Mouse (Mus musculus) embryonic facial prominence, embryonic 11.5 days (tissue): ENCODE measurements at regions not wholly inside any gene's neighbourhood (a gene's known extent, or its start where the extent isn't known, plus 50 kb on each side); places are given as distances from the start of the nearest gene placed in this dataset.

Experiments used
- ATAC-seq: fragments of 200-750 bp; cut with Nextera tagmentation; replicated peaks from 2 replicates; pipeline ENCODE4 v1.8.0; 2017; ENCODE audit warnings: low read depth; ENCODE audit not compliant: insufficient number of reproducible peaks, low FRiP score, low TSS enrichment
- DNase-seq: peaks from one replicate; pipeline ENCODE4 v3.0.0-alpha.2; 2015; ENCODE audit warnings: low spot score
- H3K27ac ChIP-seq: fragments of 300-500 bp; sonication (generic); replicated peaks from 2 replicates; pipeline ENCODE4 v1.5.1; 2014; ENCODE audit warnings: mild to moderate bottlenecking, low read depth, low read length, control low read depth
- H3K27me3 ChIP-seq: fragments of 300-500 bp; sonication (generic); 2 replicates; pipeline ENCODE4 v1.6.1; 2014; ENCODE audit warnings: mild to moderate bottlenecking, low read length, moderate library complexity, mixed read lengths; ENCODE audit not compliant: control insufficient read depth, insufficient read depth
- H3K36me3 ChIP-seq: fragments of 300-500 bp; sonication (generic); replicated peaks from 2 replicates; pipeline ENCODE4 v1.6.1; 2014; ENCODE audit warnings: low read depth, mild to moderate bottlenecking, low read length, moderate library complexity, mixed read lengths; ENCODE audit not compliant: control insufficient read depth, insufficient read depth
- H3K4me1 ChIP-seq: fragments of 300-500 bp; sonication (generic); 2 replicates; pipeline ENCODE4 v1.6.1; 2014; ENCODE audit warnings: low read length, mixed read lengths; ENCODE audit not compliant: control insufficient read depth, insufficient read depth
- H3K4me2 ChIP-seq: fragments of 300-500 bp; sonication (generic); 2 replicates; pipeline ENCODE4 v1.6.1; 2014; ENCODE audit warnings: low read depth, mild to moderate bottlenecking, control low read depth, low read length, moderate library complexity
- H3K4me3 ChIP-seq: fragments of 300-500 bp; sonication (generic); 2 replicates; pipeline ENCODE4 v1.5.1; 2014; ENCODE audit warnings: low read depth, low read length, control low read depth
- H3K9ac ChIP-seq: fragments of 300-500 bp; sonication (generic); replicated peaks from 2 replicates; pipeline ENCODE4 v1.6.1; 2014; ENCODE audit warnings: mild to moderate bottlenecking, control low read depth, low read length
- H3K9me3 ChIP-seq: fragments of 300-500 bp; sonication (generic); replicated peaks from 2 replicates; pipeline ENCODE4 v1.6.1; 2016; ENCODE audit warnings: mild to moderate bottlenecking, low read length, inconsistent platforms, mixed read lengths; ENCODE audit not compliant: control insufficient read depth
- WGBS: fragments of 180-500 bp; shearing (Covaris S2); extraction: QIAGEN DNeasy Blood & Tissue Kit; methylation state at CpG from one replicate; pipeline ENCODE4 v1.1.7; 2014; 5-methylcytosine and 5-hydroxymethylcytosine counted together

- no peaks in the 10 kb centered on the region for H3K9me3 ChIP-seq
- 45% methylated on average over 21 of the region's 21 CpGs for WGBS
- H3K9ac ChIP-seq: peak overlapping the region; percentile 25; the same call in 1 of the 2 replicates
- H3K4me2 ChIP-seq: no peak overlapping the region
- no peaks in the 10 kb centered on the region for H3K4me1 ChIP-seq
- DNase-seq (peak; percentile 72), ATAC-seq (no peak)
- no peak overlapping the region for H3K27ac ChIP-seq
- no peaks in the 10 kb centered on the region for H3K27me3 ChIP-seq
- no peaks in the 10 kb centered on the region for H3K36me3 ChIP-seq
- no peak overlapping the region for H3K4me3 ChIP-seq
Observed at GRCm38 (mm10) chr15:31150546-31151471, 73.3 kb upstream of the Dap start.

DNA sequence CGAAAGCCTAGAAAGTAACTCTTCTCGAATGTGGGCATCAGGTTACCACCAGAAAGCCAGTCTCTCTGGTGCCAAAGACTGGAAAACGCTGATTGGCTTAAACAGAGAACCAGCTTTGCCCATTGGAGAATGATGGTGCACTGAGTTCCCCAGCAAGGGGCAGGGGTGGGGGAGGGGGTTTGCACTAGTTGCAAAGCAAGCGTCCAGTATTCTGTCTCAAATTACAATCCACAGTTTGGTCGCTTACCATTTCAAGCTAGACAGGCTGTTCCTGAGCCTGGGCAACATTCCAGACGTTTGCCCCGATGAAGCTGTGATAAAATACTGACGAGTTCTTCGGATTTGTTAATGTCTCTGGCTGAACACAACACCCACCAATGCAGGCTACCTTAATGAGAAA is 69.0 kb upstream of the Dap start:
- no peaks in the 10 kb centered on the region for H3K27me3 ChIP-seq
- ATAC-seq: no peak; the same call in 1 of the 2 replicates
- H3K9ac ChIP-seq: no peak overlapping the region
- peak; percentile 72 for DNase-seq
- H3K27ac ChIP-seq: no peak overlapping the region
- no peak overlapping the region for H3K4me2 ChIP-seq
- no peak overlapping the region for H3K4me3 ChIP-seq
- H3K36me3 ChIP-seq: no peaks in the 10 kb centered on the region
- H3K4me1 ChIP-seq: no peaks in the 10 kb centered on the region
- H3K9me3 ChIP-seq: no peaks in the 10 kb centered on the region
- 31% methylated on average over 9 of the region's 9 CpGs for WGBS

GRCm38 (mm10) chr15:31166543-31167105 is 57.5 kb upstream of the Dap start:
- Histone ChIP-seq H3K4me3 (no peak overlapping the region), H3K27me3 (no peaks in the 10 kb centered on the region), H3K9me3 (no peaks in the 10 kb centered on the region), H3K36me3 (no peaks in the 10 kb centered on the region), H3K4me1 (no peaks in the 10 kb centered on the region), H3K9ac (no peak overlapping the region), H3K4me2 (no peak overlapping the region), H3K27ac (no peak overlapping the region)
- DNase-seq (no peak), ATAC-seq (no peak)
- WGBS: 81% methylated on average over 9 of the region's 9 CpGs

DNA sequence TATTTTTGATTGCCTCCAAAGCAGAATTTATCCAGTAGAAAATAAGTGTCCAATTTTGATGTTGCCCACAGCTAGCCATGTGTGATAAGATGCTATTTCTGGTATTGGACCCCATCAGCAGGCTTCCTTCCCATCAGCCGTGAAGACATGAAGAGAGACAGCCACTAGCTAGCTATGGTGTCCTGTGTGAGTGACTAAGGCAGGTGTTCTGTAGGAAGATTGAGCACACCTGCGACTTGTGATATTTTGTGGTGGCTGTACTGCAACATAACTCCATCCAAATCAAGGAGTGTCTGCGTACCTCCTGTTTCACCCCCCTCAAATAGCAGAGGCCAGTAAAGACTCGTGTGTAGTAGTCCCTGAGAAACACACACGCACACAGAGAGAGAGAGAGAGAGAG is 56.6 kb upstream of the Dap start:
- Histone ChIP-seq H3K4me1 (no peaks in the 10 kb centered on the region), H3K9me3 (no peaks in the 10 kb centered on the region), H3K9ac (no peak overlapping the region), H3K4me3 (no peak overlapping the region), H3K4me2 (no peak overlapping the region), H3K36me3 (no peaks in the 10 kb centered on the region), H3K27ac (no peak overlapping the region), H3K27me3 (no peaks in the 10 kb centered on the region)
- WGBS: 81% methylated on average over 5 of the region's 5 CpGs
- no peak for DNase-seq
- no peak for ATAC-seq

- no peaks in the 10 kb centered on the region for H3K27me3 ChIP-seq
- no peaks in the 10 kb centered on the region for H3K4me1 ChIP-seq
- no peak overlapping the region for H3K4me3 ChIP-seq
- H3K9me3 ChIP-seq: no peaks in the 10 kb centered on the region
- H3K36me3 ChIP-seq: no peaks in the 10 kb centered on the region
- no peak overlapping the region for H3K27ac ChIP-seq
- ATAC-seq (no peak), DNase-seq (no peak)
- H3K9ac ChIP-seq: no peak overlapping the region
- 88% methylated on average over 9 of the region's 9 CpGs for WGBS
- H3K4me2 ChIP-seq: no peak overlapping the region
Observed at GRCm38 (mm10) chr15:31168191-31168590, 55.9 kb upstream of the Dap start.

- H3K4me2 ChIP-seq: no peak overlapping the region
- no peak overlapping the region for H3K4me3 ChIP-seq
- H3K27ac ChIP-seq: no peak overlapping the region
- 76% methylated on average over 6 of the region's 6 CpGs for WGBS
- ATAC-seq (no peak), DNase-seq (no peak)
- no peaks in the 10 kb centered on the region for H3K36me3 ChIP-seq
- H3K4me1 ChIP-seq: no peaks in the 10 kb centered on the region
- H3K9ac ChIP-seq: no peak overlapping the region
- no peaks in the 10 kb centered on the region for H3K27me3 ChIP-seq
- H3K9me3 ChIP-seq: no peaks in the 10 kb centered on the region
Observed at GRCm38 (mm10) chr15:31173309-31174115, 50.6 kb upstream of the Dap start.
